Mouse (Mus musculus) MEL (cell line): ENCODE measurements around the gene Aak1. TPM values are rescaled to one million over a fixed set of nuclear protein-coding genes. Genes with fewer than 3 reads are reported as not detected.

Experiments
- DNase-seq: peaks from one replicate; pipeline ENCODE4 v3.0.0; 2011; ENCODE audit warnings: low read depth, low spot score
- H3K27ac ChIP-seq: 2 replicates; pipeline ENCODE4 v1.5.1; 2012; ENCODE audit warnings: low read depth, mild to moderate bottlenecking, control low read depth, low read length, moderate library complexity; ENCODE audit not compliant: control insufficient read depth
- H3K27me3 ChIP-seq, 2 experiments: fragments of 150-350 bp in 1 of 2; sonication (generic) in 1 of 2; 2 replicates each; pipeline ENCODE4 v1.6.1; 2012; ENCODE audit warnings: low read length in 2 of 2, mild to moderate bottlenecking in 2 of 2, improper control_type of control experiment in 1 of 2, moderate library complexity in 1 of 2; ENCODE audit not compliant: insufficient read depth in 2 of 2, control insufficient read depth in 1 of 2
- H3K36me3 ChIP-seq, 2 experiments: 2 replicates each; pipeline ENCODE4 v1.6.1; 2012 to 2014; ENCODE audit warnings: low read length in 2 of 2, improper control_type of control experiment in 1 of 2, inconsistent platforms in 1 of 2, mild to moderate bottlenecking in 1 of 2; ENCODE audit not compliant: insufficient read depth in 2 of 2, control insufficient read depth in 1 of 2
- H3K4me1 ChIP-seq, 2 experiments: fragments of 150-350 bp in 1 of 2; sonication (generic) in 1 of 2; 2 replicates each; pipeline ENCODE4 v1.6.1; 2012; ENCODE audit warnings: low read length in 2 of 2, improper control_type of control experiment in 1 of 2, mild to moderate bottlenecking in 1 of 2; ENCODE audit not compliant: insufficient read depth in 2 of 2, control insufficient read depth in 1 of 2
- H3K4me3 ChIP-seq, 2 experiments: fragments of 150-350 bp in 1 of 2; sonication (generic) in 1 of 2; 2 replicates each; pipeline ENCODE4 v1.5.1; 2012; ENCODE audit warnings: low read depth in 2 of 2, low read length in 2 of 2, mild to moderate bottlenecking in 2 of 2, moderate library complexity in 2 of 2, control low read depth in 1 of 2, improper control_type of control experiment in 1 of 2; ENCODE audit not compliant: control insufficient read depth in 1 of 2, insufficient read depth in 1 of 2
- H3K79me2 ChIP-seq: 2 replicates; pipeline ENCODE4 v1.6.1; 2012; ENCODE audit warnings: mild to moderate bottlenecking, low read length, moderate library complexity; ENCODE audit not compliant: control insufficient read depth, poor library complexity, insufficient read depth
- H3K9ac ChIP-seq: 2 replicates; pipeline ENCODE4 v1.6.1; 2012; ENCODE audit warnings: low read depth, mild to moderate bottlenecking, control low read depth, low read length, moderate library complexity; ENCODE audit not compliant: control insufficient read depth, poor library complexity, severe bottlenecking
- H3K9me3 ChIP-seq: fragments of 150-350 bp; sonication (generic); replicated peaks from 2 replicates; pipeline ENCODE4 v1.6.1; 2012; ENCODE audit warnings: mild to moderate bottlenecking, low read length, improper control_type of control experiment, moderate library complexity; ENCODE audit not compliant: insufficient read depth
- CHD1 ChIP-seq: IDR thresholded peaks from 2 replicates; pipeline ENCODE4 v1.6.1; 2012; ENCODE audit warnings: low read depth, mild to moderate bottlenecking, inconsistent platforms, low read length, improper control_type of control experiment
- CTCF ChIP-seq, 3 experiments: IDR thresholded peaks in 2 of 3; conservative IDR thresholded peaks in 1 of 3; 2 replicates each; pipeline ENCODE4 v1.5.1; 2011 to 2012; ENCODE audit warnings: low read length in 3 of 3, low read depth in 2 of 3, mild to moderate bottlenecking in 2 of 3, improper control_type of control experiment in 1 of 3, inconsistent platforms in 1 of 3, mixed read lengths in 1 of 3, moderate library complexity in 1 of 3; ENCODE audit not compliant: control insufficient read depth in 1 of 3, insufficient read depth in 1 of 3, poor library complexity in 1 of 3, severe bottlenecking in 1 of 3
- E2F4 ChIP-seq: IDR thresholded peaks from 2 replicates; pipeline ENCODE4 v1.6.1; 2011; ENCODE audit warnings: low read depth, low read length, improper control_type of control experiment, borderline replicate concordance
- EP300 ChIP-seq, 2 experiments: IDR thresholded peaks; 2 replicates each; pipeline ENCODE4 v1.6.1; 2011; ENCODE audit warnings: improper control_type of control experiment in 2 of 2, low read length in 2 of 2, low read depth in 1 of 2, mild to moderate bottlenecking in 1 of 2
- JUND ChIP-seq: IDR thresholded peaks from 2 replicates; pipeline ENCODE4 v1.6.1; 2011; ENCODE audit warnings: low read depth, mild to moderate bottlenecking, improper control_type of control experiment, low read length
- KAT2A ChIP-seq: conservative IDR thresholded peaks from 2 replicates; pipeline ENCODE4 v1.6.1; 2012; ENCODE audit warnings: low read depth, low read length, improper control_type of control experiment, inconsistent platforms
- MAFK ChIP-seq: IDR thresholded peaks from 2 replicates; pipeline ENCODE4 v1.6.1; 2011; ENCODE audit warnings: low read depth, mild to moderate bottlenecking, low read length, improper control_type of control experiment, borderline replicate concordance
- MXI1 ChIP-seq: IDR thresholded peaks from 2 replicates; pipeline ENCODE4 v1.6.1; 2011; ENCODE audit warnings: mild to moderate bottlenecking, low read depth, low read length, improper control_type of control experiment
- MYB ChIP-seq: IDR thresholded peaks from 2 replicates; pipeline ENCODE4 v1.6.1; 2011; ENCODE audit warnings: mild to moderate bottlenecking, low read depth, low read length, improper control_type of control experiment
- MYC ChIP-seq: IDR thresholded peaks from 2 replicates; pipeline ENCODE4 v1.6.1; 2011; ENCODE audit warnings: low read depth, mild to moderate bottlenecking, low read length, improper control_type of control experiment, moderate library complexity
- NRF1 ChIP-seq: IDR thresholded peaks from 2 replicates; pipeline ENCODE4 v1.6.1; 2014; ENCODE audit warnings: low read depth, mild to moderate bottlenecking, inconsistent platforms, low read length, improper control_type of control experiment, moderate library complexity; ENCODE audit not compliant: poor library complexity, insufficient read depth, severe bottlenecking
- POLR2AphosphoS5 ChIP-seq: IDR thresholded peaks from 2 replicates; pipeline ENCODE4 v1.6.1; 2012; ENCODE audit warnings: low read depth, borderline replicate concordance, mild to moderate bottlenecking, inconsistent platforms, low read length, moderate library complexity, mixed read lengths
- SMC3 ChIP-seq: IDR thresholded peaks from 2 replicates; pipeline ENCODE4 v1.6.1; 2011; ENCODE audit warnings: low read depth, low read length, improper control_type of control experiment
- TCF12 ChIP-seq: IDR thresholded peaks from 2 replicates; pipeline ENCODE4 v1.6.1; 2014; ENCODE audit warnings: low read depth, mild to moderate bottlenecking, inconsistent platforms, low read length, improper control_type of control experiment, moderate library complexity
- USF1 ChIP-seq: IDR thresholded peaks from 2 replicates; pipeline ENCODE4 v1.6.1; 2014; ENCODE audit warnings: low read depth, mild to moderate bottlenecking, inconsistent platforms, low read length, improper control_type of control experiment, moderate library complexity
- USF2 ChIP-seq, 2 experiments: IDR thresholded peaks; 2 replicates each; pipeline ENCODE4 v1.6.1; 2011 to 2012; ENCODE audit warnings: improper control_type of control experiment in 2 of 2, low read length in 2 of 2, borderline replicate concordance in 1 of 2, inconsistent platforms in 1 of 2, low read depth in 1 of 2, mild to moderate bottlenecking in 1 of 2; ENCODE audit not compliant: insufficient read depth in 1 of 2
- ZMIZ1 ChIP-seq: IDR thresholded peaks from 2 replicates; pipeline ENCODE4 v1.6.1; 2012; ENCODE audit warnings: low read depth, mild to moderate bottlenecking, inconsistent platforms, low read length, improper control_type of control experiment, moderate library complexity
- polyA plus RNA-seq, 2 experiments: library from polyadenylated mRNA; stranded (reverse) in 1 of 2; unstranded in 1 of 2; fragments of >175 nt in 1 of 2; fragments of >200 nt in 1 of 2; gene quantifications; 2 replicates each; pipeline versions ENCODE4 v1.2.1 to v1.2.4; 2012; ENCODE audit warnings: low replicate concordance in 2 of 2, low read depth in 1 of 2; ENCODE audit not compliant: insufficient read length in 2 of 2, insufficient read depth in 1 of 2, missing spikeins in 1 of 2
- total RNA-seq: library from RNA; depleted of rRNA; stranded (reverse); fragments of 300-350 nt; gene quantifications from 2 replicates; pipeline ENCODE4 v1.2.3, GENCODE M21; 2012

Aak1 gene
- total and polyA plus RNA-seq, 3 experiments, result 6.4 to 353 (median 25.4) TPM

GRCm38 (mm10) chr6:86956206-86956605, 106.9 kb downstream of the Aak1 start:
- no peak for DNase-seq
- no peaks in the 10 kb centered on the region for H3K27me3 ChIP-seq
- H3K27ac ChIP-seq, result no peak overlapping the region
- no peaks in the 10 kb centered on the region for H3K9me3 ChIP-seq
- H3K79me2 ChIP-seq, result no peaks in the 10 kb centered on the region
- H3K36me3 ChIP-seq, result peaks cover 0 to 9% of the 10 kb centered on the region in 2 experiments; a peak in 2 of 4 replicates
- H3K9ac ChIP-seq, result no peak overlapping the region
- TF ChIP-seq JUND (no peak), EP300 (IDR thresholded peaks at IDR 0.05; ENCODE audit: low read depth in 1 of 2, low read length in 2 of 2) (no peak), MAFK (no peak), NRF1 (no peak), MYB (no peak), SMC3 (no peak), MXI1 (no peak), POLR2AphosphoS5 (no peak), USF1 (no peak), MYC (no peak)
- H3K4me1 ChIP-seq, result no peaks in the 10 kb centered on the region
- H3K4me3 ChIP-seq, result no peak overlapping the region

GRCm38 (mm10) chr6:86959006-86959405, 109.7 kb downstream of the Aak1 start:
- H3K36me3 ChIP-seq, result peaks cover 0 to 12% of the 10 kb centered on the region in 2 experiments; a peak in 2 of 4 replicates
- H3K4me3 ChIP-seq, result no peak overlapping the region
- H3K9ac ChIP-seq, result no peak overlapping the region
- no peak overlapping the region for H3K27ac ChIP-seq
- no peaks in the 10 kb centered on the region for H3K27me3 ChIP-seq
- no peaks in the 10 kb centered on the region for H3K79me2 ChIP-seq
- no peak for DNase-seq
- no peak for TF ChIP-seq CHD1
- no peak for TF ChIP-seq KAT2A
- TF ChIP-seq USF2 (IDR thresholded peaks at IDR 0.05; ENCODE audit: borderline replicate concordance in 1 of 2, insufficient read depth in 1 of 2, low read depth in 1 of 2, low read length in 2 of 2), result no peak
- TF ChIP-seq MAFK, result no peak
- no peak for TF ChIP-seq ZMIZ1
- TF ChIP-seq CTCF (IDR thresholded peaks at IDR 0.05 in 2 of 3, conservative IDR thresholded peaks at IDR 0.05 in 1 of 3; ENCODE audit: control insufficient read depth in 1 of 3, insufficient read depth in 1 of 3, low read depth in 2 of 3, low read length in 3 of 3, poor library complexity in 1 of 3, severe bottlenecking in 1 of 3), result no peak
- TF ChIP-seq TCF12, result no peak
- TF ChIP-seq EP300 (IDR thresholded peaks at IDR 0.05; ENCODE audit: low read depth in 1 of 2, low read length in 2 of 2), result no peak
- TF ChIP-seq E2F4, result no peak
- TF ChIP-seq, all 39 proteins: peak for 0
- Histone ChIP-seq H3K4me1 (no peaks in the 10 kb centered on the region), H3K9me3 (no peaks in the 10 kb centered on the region)
